Mouse (Mus musculus) spleen, adult 2 months (tissue): ENCODE results near the gene Sesn3.

Experiments used
- CTCF ChIP-seq: fragments of 200-500 bp; IDR thresholded peaks from 2 replicates; pipeline ENCODE4 v1.5.1; 2011; ENCODE audit warnings: mild to moderate bottlenecking, inconsistent platforms; ENCODE audit not compliant: insufficient read depth, insufficient read length, insufficient replicate concordance; ENCODE audit errors: extremely low read depth
- POLR2A ChIP-seq: fragments of 200-500 bp; IDR thresholded peaks from 2 replicates; pipeline ENCODE4 v1.6.1; 2011; ENCODE audit warnings: low read depth, low read length, inconsistent platforms

DNA sequence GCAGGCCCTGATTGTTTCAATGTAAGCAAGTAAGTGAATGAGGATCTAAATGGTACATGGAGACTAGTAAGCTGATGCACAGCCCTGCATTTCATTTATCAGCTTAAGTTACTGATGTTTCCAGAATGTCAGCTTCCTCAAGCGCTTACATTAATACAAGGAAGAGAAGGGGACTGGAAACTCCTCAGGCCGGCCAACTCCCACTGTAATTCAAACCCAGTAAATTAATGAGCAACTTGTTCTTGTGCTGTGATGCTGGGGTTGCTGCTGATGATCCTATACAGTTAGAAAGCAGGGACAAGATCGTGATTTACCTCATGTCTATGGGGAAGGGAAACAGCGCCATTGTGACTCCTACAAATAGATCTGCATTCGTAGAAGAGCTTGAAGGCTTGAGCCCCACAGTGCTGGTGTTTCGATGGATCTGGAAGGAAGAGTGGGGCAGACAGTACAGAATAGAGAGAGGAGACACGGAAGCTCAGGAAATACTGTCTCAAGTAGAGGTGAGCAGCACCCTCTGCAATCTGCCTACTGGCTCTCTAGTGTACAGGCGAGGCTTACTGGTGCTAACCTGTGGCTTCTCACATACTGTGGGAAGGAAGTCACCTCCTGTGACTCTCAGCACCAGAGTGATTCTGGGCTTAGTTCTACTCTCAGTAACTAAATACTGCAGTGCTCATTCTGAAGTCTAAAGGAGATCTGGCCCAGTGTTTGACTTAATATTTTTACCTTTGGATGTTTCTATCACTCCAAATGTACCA lies 21.0 kb downstream of the Sesn3 start:
- TF ChIP-seq CTCF (no peak), POLR2A (no peak)
